Mouse (Mus musculus) lung, embryonic 14.5 days (tissue): ENCODE results near the gene Gm10447. TPM values are rescaled to one million over a fixed set of nuclear protein-coding genes. Genes with fewer than 3 reads are reported as not detected.

Source experiments
- ATAC-seq: fragments of 200-750 bp; cut with Nextera tagmentation; 2 replicates; pipeline ENCODE4 v1.8.0; 2017; ENCODE audit warnings: mild to moderate bottlenecking, moderate TSS enrichment, moderate library complexity; ENCODE audit not compliant: insufficient read depth
- DNase-seq: peaks from one replicate; pipeline ENCODE4 v3.0.0-alpha.2; 2015
- H3K27ac ChIP-seq: fragments of 300-500 bp; sonication (generic); 2 replicates; pipeline ENCODE4 v1.5.1; 2014; ENCODE audit warnings: low read depth, mild to moderate bottlenecking, moderate library complexity
- H3K27me3 ChIP-seq: fragments of 300-500 bp; sonication (generic); 2 replicates; pipeline ENCODE4 v1.6.1; 2014; ENCODE audit warnings: low read length, control low read depth; ENCODE audit not compliant: insufficient read depth
- H3K36me3 ChIP-seq: fragments of 300-500 bp; sonication (generic); 2 replicates; pipeline ENCODE4 v1.6.1; 2014; ENCODE audit warnings: control low read depth; ENCODE audit not compliant: insufficient read depth
- H3K4me1 ChIP-seq: fragments of 300-500 bp; sonication (generic); 2 replicates; pipeline ENCODE4 v1.6.1; 2014; ENCODE audit warnings: antibody characterized with exemption, control low read depth; ENCODE audit not compliant: insufficient read depth
- H3K4me2 ChIP-seq: fragments of 300-500 bp; sonication (generic); 2 replicates; pipeline ENCODE4 v1.6.1; 2014; ENCODE audit warnings: mild to moderate bottlenecking
- H3K4me3 ChIP-seq: fragments of 300-500 bp; sonication (generic); 2 replicates; pipeline ENCODE4 v1.5.1; 2014; ENCODE audit warnings: low read depth, low read length
- H3K9ac ChIP-seq: fragments of 300-500 bp; sonication (generic); 2 replicates; pipeline ENCODE4 v1.6.1; 2014
- H3K9me3 ChIP-seq: fragments of 300-500 bp; sonication (generic); 2 replicates; pipeline ENCODE4 v1.6.1; 2016; ENCODE audit warnings: low read depth, low read length, control low read depth
- CTCF ChIP-seq: IDR thresholded peaks from 2 replicates; pipeline ENCODE4 v1.5.1; 2016; ENCODE audit warnings: antibody characterized with exemption, low read depth
- WGBS: fragments of 180-500 bp; shearing (Covaris S2); extraction: QIAGEN DNeasy Blood & Tissue Kit; methylation state at CpG from one replicate; pipeline ENCODE4 v1.1.7; 2014; 5-methylcytosine and 5-hydroxymethylcytosine counted together
- polyA plus RNA-seq: library from polyadenylated mRNA; unstranded; fragments of >200 nt; fragmentation: Nextera tagmentation; extraction: Ambion mirVana; gene quantifications from 2 replicates; pipeline ENCODE4 v1.2.1, GENCODE M21; 2014

The Gm10447 gene
- not detected in 2 replicates for polyA plus RNA-seq

- WGBS: 3% methylated on average over 42 of the region's 42 CpGs
- Histone ChIP-seq H3K4me3 (peak within 1 kb of the TSS; percentile 54), H3K4me2 (peak within 1 kb of the TSS; percentile 89), H3K27ac (no peak within 1 kb of the TSS), H3K9ac (peak within 1 kb of the TSS; percentile 57), H3K9me3 (no peaks in the 10 kb centered on the region), H3K36me3 (no peaks in the 10 kb centered on the region), H3K4me1 (no peaks in the 10 kb centered on the region), H3K27me3 (peaks cover 12% of the 10 kb centered on the region)
- TF ChIP-seq CTCF: peak; percentile 60
- DNase-seq (peak; percentile 85), ATAC-seq (peak; percentile 92)
Observed at GRCm38 (mm10) chr11:53456474-53457371, at the start of gene Gm10447, which contains the start of gene Shroom1. Gm10447 (minus strand) TSS chr11:53457110. Shroom1 (plus strand) TSS chr11:53457205.

GRCm38 (mm10) chr11:53505026-53505663 lies 48.2 kb upstream of the Gm10447 start:
- WGBS: 68% methylated on average over 5 of the region's 5 CpGs
- Histone ChIP-seq H3K4me2 (no peak overlapping the region), H3K27ac (no peak overlapping the region), H3K36me3 (no peaks in the 10 kb centered on the region), H3K9ac (no peak overlapping the region), H3K4me3 (no peak overlapping the region), H3K9me3 (no peaks in the 10 kb centered on the region), H3K27me3 (no peaks in the 10 kb centered on the region), H3K4me1 (peaks cover 4% of the 10 kb centered on the region; the same call in 1 of the 2 replicates)
- DNase-seq: no peak
- no peak for TF ChIP-seq CTCF
- ATAC-seq: no peak

- WGBS: 83% methylated on average over 8 of the region's 8 CpGs
Observed at GRCm38 (mm10) chr11:53504376-53504775, 47.5 kb upstream of the Gm10447 start.

GRCm38 (mm10) chr11:53503738-53504137 lies 46.8 kb upstream of the Gm10447 start:
- 73% methylated on average over 5 of the region's 5 CpGs for WGBS
- no peak overlapping the region for H3K4me2 ChIP-seq
- no peaks in the 10 kb centered on the region for H3K36me3 ChIP-seq
- H3K9ac ChIP-seq: no peak overlapping the region
- ATAC-seq (no peak), DNase-seq (no peak)
- no peak overlapping the region for H3K4me3 ChIP-seq
- TF ChIP-seq CTCF: no peak
- H3K27me3 ChIP-seq: no peaks in the 10 kb centered on the region
- H3K27ac ChIP-seq: no peak overlapping the region
- no peaks in the 10 kb centered on the region for H3K9me3 ChIP-seq
- peaks cover 4% of the 10 kb centered on the region; the same call in 1 of the 2 replicates for H3K4me1 ChIP-seq

More at GRCm38 (mm10) chr11:53504376-53504775, 47.5 kb upstream of the Gm10447 start:
- H3K36me3 ChIP-seq: no peaks in the 10 kb centered on the region
- no peaks in the 10 kb centered on the region for H3K9me3 ChIP-seq
- TF ChIP-seq CTCF: no peak
- no peaks in the 10 kb centered on the region for H3K27me3 ChIP-seq
- no peak overlapping the region for H3K4me2 ChIP-seq
- DNase-seq: no peak
- no peak overlapping the region for H3K9ac ChIP-seq
- H3K4me1 ChIP-seq: peaks cover 4% of the 10 kb centered on the region; the same call in 1 of the 2 replicates
- no peak overlapping the region for H3K4me3 ChIP-seq
- H3K27ac ChIP-seq: no peak overlapping the region
- no peak for ATAC-seq

- TF ChIP-seq CTCF: peak; percentile 31; the same call in 1 of the 2 replicates
- no peak overlapping the region for H3K9ac ChIP-seq
- no peak overlapping the region for H3K4me2 ChIP-seq
- 74% methylated on average over 8 of the region's 8 CpGs for whole genome bisulfite sequencing
- no peak overlapping the region for H3K27ac ChIP-seq
- ATAC-seq (no peak), DNase-seq (no peak)
- H3K4me3 ChIP-seq: no peak overlapping the region
- H3K4me1 ChIP-seq: peaks cover 4% of the 10 kb centered on the region; the same call in 1 of the 2 replicates
- no peaks in the 10 kb centered on the region for H3K27me3 ChIP-seq
- H3K9me3 ChIP-seq: no peaks in the 10 kb centered on the region
- no peaks in the 10 kb centered on the region for H3K36me3 ChIP-seq
Observed at GRCm38 (mm10) chr11:53502039-53502765, 45.3 kb upstream of the Gm10447 start.

GRCm38 (mm10) chr11:53500569-53500968 lies 43.7 kb upstream of the Gm10447 start:
- Histone ChIP-seq H3K36me3 (no peaks in the 10 kb centered on the region), H3K9me3 (no peaks in the 10 kb centered on the region), H3K27me3 (no peaks in the 10 kb centered on the region), H3K4me2 (peak overlapping the region; percentile 46), H3K4me1 (peaks cover 4% of the 10 kb centered on the region; the same call in 1 of the 2 replicates), H3K9ac (no peak overlapping the region), H3K4me3 (no peak overlapping the region), H3K27ac (no peak overlapping the region)
- peak; percentile 77 for DNase-seq
- 8% methylated on average over 11 of the region's 11 CpGs for WGBS
- peak; percentile 83 for ATAC-seq
- no peak for TF ChIP-seq CTCF
